Mouse (Mus musculus) thymus, postnatal 36 days (tissue): ENCODE results near the gene Ifna14.
"Not testable (repeated sequence)": the region's sequence is repeated elsewhere in the genome, so short reads cannot be mapped to it uniquely, and the experiment has no call there.

Experiments used
- DNase-seq, 2 experiments: peaks; one replicate each; pipeline ENCODE4 v3.0.0; 2022; ENCODE audit warnings: mixed read lengths in 2 of 2

The Ifna14 gene

GRCm38 (mm10) chr4:88571698-88572097 is at the start of gene Ifna14:
Gene Ifna14 (minus strand): TSS chr4:88571798.
- no peak for DNase-seq

DNA sequence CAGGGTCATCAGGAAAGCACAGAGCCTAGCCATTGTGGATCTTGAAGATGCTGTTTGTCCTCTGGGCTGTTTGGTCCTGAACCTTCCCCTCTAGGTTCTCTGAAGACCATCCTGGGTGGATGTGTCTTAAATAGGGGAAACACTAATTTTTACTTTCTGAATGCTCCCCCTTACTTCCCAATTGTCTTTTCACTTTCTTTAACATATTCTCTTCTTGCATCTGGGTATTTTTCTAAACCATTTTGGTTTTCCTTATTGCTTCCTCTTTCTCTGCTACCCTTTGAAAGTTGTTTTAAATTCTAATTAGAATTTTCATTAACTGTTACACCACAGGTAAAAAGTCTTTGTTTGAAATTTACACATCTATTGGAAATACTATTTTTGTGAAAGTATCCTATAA is 31.7 kb upstream of the Ifna14 start, which contains the start of gene Ifna12:
TSS of gene Ifna12 (minus strand) at position 101 of the 400 bp plus-strand sequence.
- no peak for DNase-seq

GRCm38 (mm10) chr4:88592285-88592684 is 20.7 kb upstream of the Ifna14 start, which contains the start of gene Ifna9:
Gene Ifna9 (minus strand): TSS chr4:88592385.
- no peak for DNase-seq

DNA sequence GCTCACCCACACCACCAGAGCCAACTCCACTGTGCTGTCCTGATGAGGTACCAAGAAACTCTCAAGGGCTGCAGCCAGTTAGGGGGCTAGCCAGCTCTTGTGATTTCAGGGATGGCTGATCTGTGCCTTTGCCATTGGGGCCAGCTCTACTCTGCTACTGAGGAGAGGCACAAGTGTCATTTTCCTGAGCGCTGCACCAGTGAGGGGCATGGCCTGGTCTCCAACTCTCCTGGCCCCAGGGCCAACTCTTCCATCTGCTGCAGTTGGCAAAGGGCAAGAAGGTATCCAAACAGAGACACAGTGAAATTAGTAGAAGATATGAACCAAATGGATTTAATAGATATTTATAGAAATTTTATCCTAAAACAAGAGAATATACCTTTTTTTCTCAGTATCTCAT is 9.8 kb downstream of the Ifna14 start:
- DNase-seq, result no peak

DNA sequence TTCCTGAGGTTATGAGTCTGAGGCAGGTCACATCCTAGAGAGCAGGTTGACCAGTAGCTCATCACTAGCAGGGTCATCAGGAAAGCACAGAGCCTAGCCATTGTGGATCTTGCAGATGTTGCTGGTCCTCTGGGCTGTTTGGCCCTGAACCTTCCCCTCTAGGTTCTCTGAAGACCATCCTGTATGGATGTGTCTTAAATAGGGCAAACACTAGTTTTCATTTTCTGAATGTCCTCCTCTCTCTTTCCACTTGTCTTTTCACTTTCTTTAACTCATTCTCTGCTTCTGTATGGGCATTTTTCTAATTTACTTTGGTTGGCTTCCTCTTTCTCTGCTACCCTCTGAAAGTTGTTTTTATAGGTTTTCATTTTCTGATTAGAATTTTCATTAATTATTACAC is 13.5 kb downstream of the Ifna14 start, which contains the start of gene Ifna15:
TSS of gene Ifna15 (minus strand) at position 101 of the 400 bp plus-strand sequence.
- DNase-seq, result not testable (repeated sequence)

- peak; percentile 74 to 76 for DNase-seq
Observed at GRCm38 (mm10) chr4:88550161-88550945, 21.2 kb downstream of the Ifna14 start.

DNA sequence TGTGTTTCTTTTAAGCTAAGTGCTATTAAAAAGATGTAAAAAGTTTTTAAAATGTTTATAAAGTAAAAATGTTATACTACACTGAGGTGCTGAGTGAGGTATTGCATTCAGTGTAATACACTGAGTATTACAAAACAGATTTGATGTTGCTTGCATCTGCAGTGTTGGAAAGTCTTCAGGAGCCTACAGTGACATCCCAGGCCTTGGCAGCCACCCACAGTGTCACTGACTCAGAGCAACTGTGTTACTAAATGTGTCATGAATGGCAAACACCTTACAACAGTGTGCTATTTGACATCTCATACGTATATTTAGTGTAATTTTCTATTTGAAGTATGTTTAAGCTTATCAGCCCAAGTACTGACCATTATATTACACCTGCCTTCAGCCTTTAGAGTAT is 23.6 kb downstream of the Ifna14 start:
- DNase-seq, result no peak

- no peak for DNase-seq
Observed at GRCm38 (mm10) chr4:88543649-88544234, 27.9 kb downstream of the Ifna14 start.

GRCm38 (mm10) chr4:88537328-88537727 is 34.3 kb downstream of the Ifna14 start:
- DNase-seq, result no peak

- no peak for DNase-seq
Observed at GRCm38 (mm10) chr4:88536640-88537039, 35.0 kb downstream of the Ifna14 start.

GRCm38 (mm10) chr4:88535742-88536141 is 35.9 kb downstream of the Ifna14 start:
- no peak for DNase-seq

DNA sequence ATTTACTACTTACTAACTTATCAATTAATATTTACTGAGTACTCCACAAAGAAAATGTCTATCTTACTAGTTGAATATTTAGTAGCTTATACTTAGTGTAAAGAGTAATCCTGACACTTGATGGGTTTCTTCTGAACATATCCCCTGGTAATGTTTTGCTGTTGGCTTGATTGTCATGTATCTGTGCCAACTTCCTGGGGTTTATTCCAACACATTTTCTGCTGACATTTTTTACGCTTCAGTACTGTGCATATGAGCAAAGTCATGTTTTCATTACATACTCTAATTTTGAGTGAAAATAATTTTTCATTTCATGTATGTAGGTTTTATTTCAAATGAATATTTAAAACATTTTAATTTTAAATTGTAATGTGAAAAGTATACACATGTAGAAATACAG is 36.7 kb downstream of the Ifna14 start:
- no peak for DNase-seq

DNA sequence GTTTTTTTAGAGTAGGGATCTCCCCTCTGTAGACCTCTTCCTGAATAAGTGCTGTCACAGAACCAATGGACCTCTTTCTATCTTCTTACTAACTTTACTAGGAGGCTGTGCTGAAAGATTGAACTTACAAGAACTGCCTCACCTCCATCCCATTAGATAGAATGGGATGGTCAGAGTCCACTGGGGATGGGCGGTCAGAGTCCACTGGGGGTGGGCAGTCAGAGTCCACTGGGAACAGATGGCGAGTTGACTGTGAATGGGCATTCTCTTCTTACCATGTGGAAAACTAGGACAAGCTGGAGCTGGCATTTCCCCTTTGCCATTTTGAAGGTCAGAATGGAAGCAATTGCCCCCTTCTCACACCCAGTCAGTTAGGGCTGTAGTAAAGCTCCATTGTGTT is 38.1 kb downstream of the Ifna14 start:
- DNase-seq, result no peak

DNA sequence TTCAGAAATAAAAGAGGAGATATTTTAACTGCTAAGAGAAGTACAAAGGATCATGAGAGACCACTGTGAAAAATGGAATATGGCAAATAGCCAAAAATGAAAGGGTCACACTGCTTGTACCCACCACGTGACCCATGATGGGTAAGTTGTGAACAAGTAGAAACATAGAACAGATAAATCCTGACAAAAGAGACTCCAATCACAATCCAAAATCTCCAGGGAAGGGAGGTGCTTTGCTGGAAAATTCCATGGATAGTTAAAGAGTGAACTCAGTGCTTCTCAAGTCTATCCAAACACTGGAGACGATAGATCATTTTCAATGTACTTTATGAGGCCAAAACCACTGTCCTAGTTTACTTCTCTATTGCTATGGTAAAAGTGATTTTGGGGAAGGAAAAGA is 40.7 kb downstream of the Ifna14 start:
- no peak for DNase-seq

GRCm38 (mm10) chr4:88530271-88530670 is 41.3 kb downstream of the Ifna14 start:
- DNase-seq, result no peak

DNA sequence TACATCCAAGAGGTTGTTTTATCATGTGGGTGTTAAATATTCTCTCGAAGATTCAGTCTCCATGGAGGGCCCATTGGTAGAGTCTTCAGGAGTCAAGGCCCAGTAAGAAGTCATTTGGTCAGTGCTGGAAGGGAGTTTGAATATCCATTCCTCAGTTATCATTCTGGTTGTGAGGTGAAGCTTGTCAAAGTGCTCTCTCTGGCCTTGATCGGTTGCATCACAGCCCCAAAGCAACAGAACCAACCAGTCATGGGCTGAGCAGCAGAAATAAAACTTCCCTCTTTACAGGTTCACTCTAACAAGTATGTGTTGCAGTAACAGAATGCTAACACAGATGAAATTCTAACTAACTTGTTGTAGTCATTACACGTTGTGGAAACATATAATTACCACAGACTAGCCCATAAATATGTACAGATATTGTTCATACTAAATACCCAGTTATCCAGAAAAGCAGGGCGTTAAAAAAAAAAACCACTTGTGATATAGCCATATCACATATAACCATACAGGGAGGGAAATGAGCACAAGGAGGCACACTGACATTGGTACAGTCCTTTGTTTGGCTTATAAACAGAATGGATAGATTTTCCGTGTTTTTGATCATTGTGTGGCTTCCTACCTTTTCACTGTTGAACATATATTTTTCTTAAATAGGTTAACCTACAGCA is 45.1 kb downstream of the Ifna14 start:
- no peak for DNase-seq

GRCm38 (mm10) chr4:88525393-88525792 is 46.2 kb downstream of the Ifna14 start:
- DNase-seq, result no peak

- DNase-seq, result no peak
Observed at GRCm38 (mm10) chr4:88523241-88523640, 48.4 kb downstream of the Ifna14 start.

DNA sequence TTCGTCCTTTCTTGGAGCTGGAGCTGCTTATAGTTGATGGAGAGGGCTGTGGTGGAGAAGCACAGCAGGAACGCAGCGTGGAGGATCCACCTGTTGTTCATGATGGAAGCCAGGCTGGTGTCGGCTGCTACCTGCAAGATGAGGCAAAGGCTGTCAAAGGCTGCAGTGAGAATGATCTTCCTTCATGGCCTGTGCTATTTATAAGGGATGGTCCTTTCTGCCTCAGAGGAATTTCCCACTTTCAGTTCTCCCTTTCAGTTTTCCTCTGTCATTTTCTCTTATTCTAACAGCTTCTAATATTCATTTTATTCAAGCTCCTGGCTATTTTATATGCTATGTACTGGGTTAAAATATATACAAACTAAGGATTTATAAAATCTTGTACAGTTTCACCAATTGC is 48.9 kb downstream of the Ifna14 start, which contains the start of gene Ifnb1:
TSS of gene Ifnb1 (minus strand) at position 101 of the 400 bp plus-strand sequence.
- DNase-seq, result no peak
